Mouse (Mus musculus) spleen, embryonic (tissue): ENCODE results near the gene Fkbp2.

Experiments
- CTCF ChIA-PET: fragments of 350-600 bp; sonication (Branson Sonifier 250); formaldehyde crosslinking; loops from one replicate; lab custom pipeline; 2022; lab: Charles Lee

Gene Fkbp2

GRCm38 (mm10) chr19:6942764-6943163, 37.5 kb downstream of the Fkbp2 start:
- CTCF ChIA-PET = interaction anchor here (1.1 kb wide), 1 partner anchor 11 kb away, joined by 4 read pairs; no protein-coding TSS in a partner anchor

- CTCF ChIA-PET = interaction anchor here (1.1 to 1.9 kb wide), 2 partner anchors 11 to 28 kb away, joined by 4 to 10 read pairs; no protein-coding TSS in a partner anchor
Observed at GRCm38 (mm10) chr19:6942249-6942691, 38.0 kb downstream of the Fkbp2 start, which contains the start of gene Gpr137. Gpr137 (minus strand) TSS chr19:6942480.

- CTCF ChIA-PET = interaction anchor here (1.1 to 1.9 kb wide), 2 partner anchors 12 to 29 kb away, joined by 4 to 10 read pairs; no protein-coding TSS in a partner anchor
Observed at GRCm38 (mm10) chr19:6941372-6942248, 38.7 kb downstream of the Fkbp2 start, which contains the start of gene Bad. Bad (plus strand) TSS chr19:6941861.

GRCm38 (mm10) chr19:6940396-6941351, 39.6 kb downstream of the Fkbp2 start:
- CTCF ChIA-PET = interaction anchor here (1.9 kb wide), 1 partner anchor 30 kb away, joined by 10 read pairs; no protein-coding TSS in a partner anchor

- CTCF ChIA-PET = no interaction called here
Observed at GRCm38 (mm10) chr19:6939106-6940002, 40.9 kb downstream of the Fkbp2 start.

- CTCF ChIA-PET = no interaction called here
Observed at GRCm38 (mm10) chr19:6937541-6938465, 42.5 kb downstream of the Fkbp2 start.

- CTCF ChIA-PET = interaction anchor here (0.6 kb wide), 1 partner anchor 26 kb away, joined by 4 read pairs; the partner anchor contains the start of gene Prdx5
Observed at GRCm38 (mm10) chr19:6936299-6936698, 44.0 kb downstream of the Fkbp2 start.

GRCm38 (mm10) chr19:6934195-6934977, 45.9 kb downstream of the Fkbp2 start, which contains the start of gene Kcnk4:
Kcnk4 (minus strand) TSS chr19:6934515.
- CTCF ChIA-PET = interaction anchor here (0.5 to 1.5 kb wide), 3 partner anchors 12 to 354 kb away, joined by 3 to 7 read pairs (median 7); partner anchors contain the start of gene Esrra

- CTCF ChIA-PET = interaction anchor here (0.5 to 1.5 kb wide), 3 partner anchors 11 to 353 kb away, joined by 4 to 7 read pairs (median 7); partner anchors contain the start of gene Esrra
Observed at GRCm38 (mm10) chr19:6933436-6934194, 46.7 kb downstream of the Fkbp2 start.

GRCm38 (mm10) chr19:6933102-6933435, 47.2 kb downstream of the Fkbp2 start:
- CTCF ChIA-PET = interaction anchor here (0.5 kb wide), 1 partner anchor 286 kb away, joined by 4 read pairs; no protein-coding TSS in a partner anchor

GRCm38 (mm10) chr19:6932018-6932417, 48.3 kb downstream of the Fkbp2 start:
- CTCF ChIA-PET = no interaction called here

- CTCF ChIA-PET = no interaction called here
Observed at GRCm38 (mm10) chr19:6931002-6931401, 49.3 kb downstream of the Fkbp2 start.

- CTCF ChIA-PET = interaction anchor here (0.6 kb wide), 1 partner anchor 371 kb away, joined by 3 read pairs; no protein-coding TSS in a partner anchor
Observed at GRCm38 (mm10) chr19:6928080-6928479, 52.2 kb downstream of the Fkbp2 start.
